Mouse (Mus musculus) erythroblast, embryonic 14.5 days (primary cell): Measurements from ENCODE around the gene Ier2. TPM values are rescaled to one million over a fixed set of nuclear protein-coding genes. Genes with fewer than 3 reads are reported as not detected.

Experiments
- H3K27me3 ChIP-seq: 2 replicates; pipeline ENCODE4 v1.6.1; 2012; ENCODE audit warnings: inconsistent platforms; ENCODE audit not compliant: control insufficient read depth
- H3K36me3 ChIP-seq: 2 replicates; pipeline ENCODE4 v1.6.1; 2012; ENCODE audit warnings: mild to moderate bottlenecking, inconsistent platforms; ENCODE audit not compliant: control insufficient read depth
- H3K4me1 ChIP-seq: 2 replicates; pipeline ENCODE4 v1.6.1; 2012; ENCODE audit warnings: inconsistent platforms; ENCODE audit not compliant: control insufficient read depth
- H3K4me3 ChIP-seq: replicated peaks from 2 replicates; pipeline ENCODE3; 2012; ENCODE audit warnings: moderate library complexity, mild to moderate bottlenecking, inconsistent platforms
- H3K9me3 ChIP-seq: 2 replicates; pipeline ENCODE4 v1.6.1; 2012; ENCODE audit warnings: low read length, inconsistent platforms, mixed read lengths; ENCODE audit not compliant: control insufficient read depth
- GATA1 ChIP-seq: IDR thresholded peaks from 2 replicates; pipeline ENCODE4 v1.6.1; 2012; ENCODE audit warnings: low read length, inconsistent platforms, mixed read lengths
- TAL1 ChIP-seq: IDR thresholded peaks from 3 replicates; pipeline ENCODE4 v1.6.1; 2012; ENCODE audit warnings: low read length, inconsistent platforms, mixed read lengths
- polyA plus RNA-seq: library from polyadenylated mRNA; stranded (reverse); fragments of >175 nt; gene quantifications from 2 replicates; pipeline ENCODE4 v1.2.3, GENCODE M21; 2012

The Ier2 gene
- polyA plus RNA-seq, 1 experiment: 17.2 TPM

GRCm38 (mm10) chr8:84705960-84706359 is 43.3 kb upstream of the Ier2 start:
- Histone ChIP-seq H3K36me3 (peaks cover 33% of the 10 kb centered on the region), H3K9me3 (no peaks in the 10 kb centered on the region; the same call in 1 of the 2 replicates), H3K4me1 (peaks cover 80% of the 10 kb centered on the region), H3K4me3 (peak overlapping the region; percentile 90), H3K27me3 (peaks cover 40% of the 10 kb centered on the region)
- TF ChIP-seq GATA1: no peak
- TF ChIP-seq TAL1: no peak

GRCm38 (mm10) chr8:84704867-84705831 is 42.5 kb upstream of the Ier2 start:
- no peak for TF ChIP-seq TAL1
- TF ChIP-seq GATA1: no peak
- Histone ChIP-seq H3K4me1 (peaks cover 85% of the 10 kb centered on the region), H3K4me3 (peak overlapping the region; percentile 90), H3K27me3 (peaks cover 40% of the 10 kb centered on the region), H3K36me3 (peaks cover 35% of the 10 kb centered on the region), H3K9me3 (no peaks in the 10 kb centered on the region; the same call in 1 of the 2 replicates)

GRCm38 (mm10) chr8:84704356-84704755 is 41.7 kb upstream of the Ier2 start:
- TF ChIP-seq GATA1: no peak
- TF ChIP-seq TAL1: no peak
- Histone ChIP-seq H3K27me3 (peaks cover 40% of the 10 kb centered on the region), H3K4me1 (peaks cover 85% of the 10 kb centered on the region), H3K9me3 (no peaks in the 10 kb centered on the region; the same call in 1 of the 2 replicates), H3K4me3 (peak overlapping the region; percentile 90), H3K36me3 (peaks cover 43% of the 10 kb centered on the region)

DNA sequence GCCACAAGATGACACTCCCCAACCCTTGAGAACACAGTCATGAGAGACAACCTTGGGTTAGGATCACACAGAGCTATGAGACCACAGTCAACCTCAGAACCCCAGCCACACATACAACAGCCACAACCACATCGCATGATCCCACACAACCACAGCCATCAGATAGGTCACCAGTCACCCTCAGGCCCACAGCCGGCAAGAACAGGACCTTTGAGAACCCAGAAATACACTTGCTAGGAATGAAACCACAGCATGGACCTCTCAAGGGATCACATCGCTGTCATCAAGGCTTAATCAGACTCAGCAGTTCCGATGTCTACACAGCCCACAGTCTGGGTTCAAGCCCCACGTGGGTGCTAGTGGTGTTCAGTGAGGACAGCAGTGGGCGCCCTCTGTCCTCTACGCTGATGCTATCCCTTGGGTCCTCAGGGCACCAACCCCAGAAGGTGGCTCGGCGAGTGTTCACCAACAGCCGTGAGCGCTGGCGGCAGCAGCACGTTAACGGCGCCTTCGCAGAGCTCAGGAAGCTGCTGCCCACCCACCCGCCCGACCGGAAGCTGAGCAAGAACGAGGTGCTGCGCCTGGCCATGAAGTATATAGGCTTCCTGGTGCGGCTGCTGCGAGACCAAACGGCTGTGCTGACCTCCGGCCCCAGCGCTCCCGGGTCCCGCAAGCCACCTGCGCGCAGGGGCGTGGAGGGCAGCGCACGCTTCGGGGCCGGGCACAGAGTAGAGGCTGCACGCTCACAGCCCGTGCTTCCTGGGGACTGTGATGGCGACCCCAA is 41.0 kb upstream of the Ier2 start:
- Histone ChIP-seq H3K9me3 (no peaks in the 10 kb centered on the region; the same call in 1 of the 2 replicates), H3K4me3 (peak overlapping the region; percentile 90), H3K27me3 (peaks cover 40% of the 10 kb centered on the region), H3K36me3 (peaks cover 50% of the 10 kb centered on the region), H3K4me1 (peaks cover 84% of the 10 kb centered on the region)
- TF ChIP-seq GATA1: 0 out of 2 replicates have a peak, but pooled peaks have one; percentile 37
- no peak for TF ChIP-seq TAL1

- H3K4me1 ChIP-seq: peaks cover 84% of the 10 kb centered on the region
- peaks cover 36% of the 10 kb centered on the region for H3K27me3 ChIP-seq
- TF ChIP-seq GATA1 (no peak), TAL1 (no peak)
- H3K36me3 ChIP-seq: peaks cover 56% of the 10 kb centered on the region
- H3K4me3 ChIP-seq: peak overlapping the region; percentile 90
- H3K9me3 ChIP-seq: no peaks in the 10 kb centered on the region; the same call in 1 of the 2 replicates
These were observed 40.4 kb upstream of the Ier2 start for GRCm38 (mm10) chr8:84702963-84703465.

GRCm38 (mm10) chr8:84702561-84702960 is 39.9 kb upstream of the Ier2 start:
- H3K27me3 ChIP-seq: peaks cover 31% of the 10 kb centered on the region
- H3K4me1 ChIP-seq: peaks cover 83% of the 10 kb centered on the region
- peak overlapping the region; percentile 90 for H3K4me3 ChIP-seq
- H3K36me3 ChIP-seq: peaks cover 61% of the 10 kb centered on the region
- H3K9me3 ChIP-seq: no peaks in the 10 kb centered on the region; the same call in 1 of the 2 replicates
- TF ChIP-seq TAL1 (no peak), GATA1 (no peak)

DNA sequence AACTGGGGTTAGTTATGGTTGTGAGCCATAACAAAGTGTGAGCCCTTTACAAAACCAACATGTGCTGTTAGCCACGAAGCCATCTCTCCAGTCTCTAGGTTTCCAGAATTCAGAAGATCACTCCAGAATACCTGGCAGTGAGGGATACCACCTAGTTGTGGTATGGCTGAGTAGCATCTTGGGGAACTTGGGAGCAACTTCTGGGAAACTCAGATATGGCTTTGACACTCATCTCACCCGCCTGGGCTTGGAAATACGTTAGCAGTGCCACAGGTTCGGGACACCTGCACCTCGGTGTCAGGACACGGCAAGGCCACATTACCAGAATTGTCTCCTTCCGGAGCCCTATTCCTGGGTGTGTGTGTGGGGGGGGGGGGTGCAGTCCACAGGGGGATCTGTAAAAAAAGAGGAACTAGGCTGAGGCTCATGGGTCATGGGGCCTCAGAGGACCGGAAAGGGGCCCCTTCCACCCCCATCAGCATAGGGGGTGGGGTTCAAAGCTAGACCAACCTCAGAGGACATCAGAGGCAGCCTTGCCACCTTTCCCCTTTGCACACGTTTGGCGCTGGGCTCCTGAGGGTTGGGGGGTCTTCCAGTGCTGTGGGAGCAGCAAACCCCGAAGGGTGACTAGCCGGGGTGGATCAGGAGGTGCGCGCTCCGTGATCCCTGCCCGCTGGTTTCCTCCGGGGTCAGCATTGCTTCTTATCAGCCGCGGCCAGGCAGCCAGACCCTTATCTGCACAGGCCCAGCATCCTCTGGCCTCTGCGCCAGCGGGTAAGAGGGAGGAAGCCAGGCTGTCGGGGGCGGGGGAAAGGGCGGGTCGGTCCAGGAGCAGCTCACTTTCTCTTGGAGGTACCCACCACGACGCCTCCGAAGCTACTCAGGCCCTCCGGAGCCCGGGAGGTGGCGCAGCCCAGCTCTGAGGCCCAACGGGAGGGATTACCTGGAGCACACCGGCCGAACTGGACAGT is 38.6 kb upstream of the Ier2 start, which contains the start of gene Lyl1:
Gene Lyl1 (plus strand): TSS at position 517 of the 971 bp plus-strand sequence.
- H3K4me3 ChIP-seq: peak within 1 kb of the TSS; percentile 90
- no peaks in the 10 kb centered on the region for H3K9me3 ChIP-seq
- H3K27me3 ChIP-seq: peaks cover 18% of the 10 kb centered on the region
- H3K36me3 ChIP-seq: peaks cover 74% of the 10 kb centered on the region
- peaks cover 73% of the 10 kb centered on the region for H3K4me1 ChIP-seq
- TF ChIP-seq GATA1 (peak; percentile 99), TAL1 (peak; percentile 100)

DNA sequence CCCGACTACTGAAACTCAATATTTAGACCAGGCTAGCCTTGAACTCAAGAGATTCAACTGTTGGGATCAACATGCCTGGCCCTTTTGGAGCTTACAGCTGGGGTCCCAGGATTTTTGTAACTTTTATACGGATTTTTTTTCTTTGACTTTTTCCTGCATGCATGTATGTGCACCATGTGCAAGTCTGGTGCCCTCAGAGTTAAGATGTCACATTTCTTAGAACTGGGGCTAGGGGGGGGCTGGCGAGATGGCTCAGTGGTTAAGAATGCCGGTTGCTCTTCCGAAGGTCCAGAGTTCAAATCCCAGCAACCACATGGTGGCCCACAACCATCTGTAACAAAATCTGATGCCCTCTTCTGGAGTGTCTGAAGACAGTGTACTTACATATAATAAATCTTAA is 37.9 kb upstream of the Ier2 start:
- peaks cover 69% of the 10 kb centered on the region for H3K4me1 ChIP-seq
- peaks cover 12% of the 10 kb centered on the region for H3K27me3 ChIP-seq
- TF ChIP-seq TAL1 (no peak), GATA1 (no peak)
- H3K36me3 ChIP-seq: peaks cover 81% of the 10 kb centered on the region
- H3K4me3 ChIP-seq: peak overlapping the region; percentile 90
- H3K9me3 ChIP-seq: no peaks in the 10 kb centered on the region
